Mouse (Mus musculus) urinary bladder, postnatal 4 days (tissue): ENCODE measurements around the gene Scamp1.

Experiments
- DNase-seq, 2 experiments: peaks; one replicate each; pipeline ENCODE4 v3.0.0; 2021 to 2022; ENCODE audit warnings: low spot score in 2 of 2

The Scamp1 gene

GRCm38 (mm10) chr13:94177148-94177547 is 108.5 kb downstream of the Scamp1 start:
- no peak for DNase-seq

- DNase-seq, result no peak
Observed at GRCm38 (mm10) chr13:94175379-94176050, 110.1 kb downstream of the Scamp1 start.

- DNase-seq, result no peak
Observed at GRCm38 (mm10) chr13:94174577-94175279, 110.9 kb downstream of the Scamp1 start.

GRCm38 (mm10) chr13:94173633-94174576 is 111.8 kb downstream of the Scamp1 start:
- DNase-seq, result no peak

GRCm38 (mm10) chr13:94172533-94173310 is 112.9 kb downstream of the Scamp1 start:
- no peak for DNase-seq

- DNase-seq, result no peak
Observed at GRCm38 (mm10) chr13:94171612-94172011, 114.0 kb downstream of the Scamp1 start.

- no peak for DNase-seq
Observed at GRCm38 (mm10) chr13:94169325-94169916, 116.2 kb downstream of the Scamp1 start.

GRCm38 (mm10) chr13:94168319-94168718 is 117.3 kb downstream of the Scamp1 start:
- DNase-seq, result no peak

- DNase-seq, result no peak
Observed at GRCm38 (mm10) chr13:94164501-94164900, 121.2 kb downstream of the Scamp1 start.

GRCm38 (mm10) chr13:94159478-94160220 is 126.0 kb downstream of the Scamp1 start:
- DNase-seq, result no peak

- no peak for DNase-seq
Observed at GRCm38 (mm10) chr13:94158864-94159477, 126.7 kb downstream of the Scamp1 start.

GRCm38 (mm10) chr13:94155657-94156429 is 129.8 kb downstream of the Scamp1 start:
- no peak for DNase-seq

GRCm38 (mm10) chr13:94154512-94155296 is 131.0 kb downstream of the Scamp1 start:
- no peak for DNase-seq

GRCm38 (mm10) chr13:94153658-94154057 is 132.0 kb downstream of the Scamp1 start:
- DNase-seq, result no peak

- no peak for DNase-seq
Observed at GRCm38 (mm10) chr13:94152836-94153235, 132.8 kb downstream of the Scamp1 start.
